ENCODE assay signal across 12 mouse cellular contexts in the genomic region with DNA sequence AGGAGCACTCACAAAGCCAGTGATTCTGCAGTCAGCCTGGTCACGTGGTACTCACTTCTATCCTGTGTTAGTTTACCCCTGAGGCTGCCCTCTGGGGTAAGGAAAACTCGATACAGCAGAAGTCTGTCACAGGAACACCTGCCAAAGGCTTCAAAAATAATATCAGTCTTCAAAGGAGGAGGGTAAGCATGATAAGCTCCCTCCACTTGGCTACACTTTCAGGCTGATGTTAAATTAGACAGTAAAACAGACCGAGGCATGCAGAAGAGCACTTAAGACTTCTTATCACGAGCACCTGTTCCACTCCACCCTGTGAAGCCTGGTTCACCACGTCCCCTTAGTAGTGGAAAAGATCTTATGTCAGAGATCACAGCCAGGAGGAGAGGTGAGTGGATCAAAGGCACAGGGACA.
A peak's percentile ranks its signal among the peaks of the same experiment; 100 is the strongest.
DNase-seq lines count a peak whose midpoint lies in the region; ATAC-seq and TF ChIP-seq lines count a peak whose summit lies in the region.
"Had no signal": no experiment of that assay in that cellular context is flagged by ENCODE, and none has a peak within 500 bp of the region (broad histone marks: within the 10 kb centered on the region; RNA-seq: fewer than 3 reads in every experiment).

No protein-coding gene starts in this region.

- H3K4me3 ChIP-seq in embryonic facial prominence, embryonic 12.5 days = no peak overlapping the region
- H3K4me3 ChIP-seq in embryonic facial prominence, embryonic 10.5 days = no peak overlapping the region
- H3K4me3 ChIP-seq in lung, embryonic 14.5 days (ENCODE audit: low read depth, low read length) = no peak overlapping the region
- H3K4me3 ChIP-seq: midbrain, embryonic 12.5 days; neural tube, embryonic 15.5 days had no signal

- H3K9ac ChIP-seq in embryonic facial prominence, embryonic 12.5 days = no peak overlapping the region
- H3K9ac ChIP-seq in lung, embryonic 14.5 days = no peak overlapping the region
- H3K9ac ChIP-seq: midbrain, embryonic 12.5 days; neural tube, embryonic 15.5 days had no signal

- no peaks in the 10 kb centered on the region for H3K27me3 ChIP-seq in embryonic facial prominence, embryonic 12.5 days
- H3K27me3 ChIP-seq in embryonic facial prominence, embryonic 10.5 days (replicated peaks; ENCODE audit: low read depth, poor library complexity, severe bottlenecking) = no peaks in the 10 kb centered on the region
- H3K27me3 ChIP-seq in lung, embryonic 14.5 days (ENCODE audit: insufficient read depth, low read length) = no peaks in the 10 kb centered on the region
- H3K27me3 ChIP-seq: midbrain, embryonic 12.5 days; neural tube, embryonic 15.5 days had no signal

- ATAC-seq in embryonic facial prominence, embryonic 12.5 days (ENCODE audit: insufficient number of reproducible peaks, insufficient read depth, low FRiP score, low TSS enrichment) = 0 out of 2 replicates have a peak, but pooled peaks have one; percentile 9
- peak; percentile 66; the same call in 1 of the 2 replicates for ATAC-seq in lung, embryonic 14.5 days (ENCODE audit: insufficient read depth)
- ATAC-seq in inflammation-experienced regulatory T-cells, adult 6 months = peak; percentile 9
- ATAC-seq: forebrain, embryonic 16.5 days had no signal

- WGBS in embryonic facial prominence, embryonic 12.5 days = 46% methylated on average over 5 of the region's 5 CpGs
- WGBS in embryonic facial prominence, embryonic 10.5 days = 58% methylated on average over 5 of the region's 5 CpGs
- WGBS in lung, embryonic 14.5 days = 29% methylated on average over 5 of the region's 5 CpGs

- no peaks in the 10 kb centered on the region for H3K9me3 ChIP-seq in embryonic facial prominence, embryonic 12.5 days
- no peaks in the 10 kb centered on the region for H3K9me3 ChIP-seq in embryonic facial prominence, embryonic 10.5 days
- H3K9me3 ChIP-seq in lung, embryonic 14.5 days (ENCODE audit: low read depth, low read length) = no peaks in the 10 kb centered on the region
- H3K9me3 ChIP-seq: midbrain, embryonic 12.5 days; neural tube, embryonic 15.5 days had no signal

- no peak overlapping the region; the same call in 1 of the 2 replicates for H3K27ac ChIP-seq in embryonic facial prominence, embryonic 12.5 days
- H3K27ac ChIP-seq in embryonic facial prominence, embryonic 10.5 days (replicated peaks) = no peak overlapping the region
- no peak overlapping the region for H3K27ac ChIP-seq in lung, embryonic 14.5 days (ENCODE audit: low read depth)
- H3K27ac ChIP-seq: midbrain, embryonic 12.5 days; neural tube, embryonic 15.5 days had no signal

- no peak for TF ChIP-seq CTCF in lung, embryonic 14.5 days (IDR thresholded peaks at IDR 0.05; ENCODE audit: low read depth)

- no peak overlapping the region for H3K4me2 ChIP-seq in embryonic facial prominence, embryonic 12.5 days (replicated peaks)
- no peak overlapping the region for H3K4me2 ChIP-seq in lung, embryonic 14.5 days
- H3K4me2 ChIP-seq: midbrain, embryonic 12.5 days; neural tube, embryonic 15.5 days had no signal

- no peaks in the 10 kb centered on the region for H3K36me3 ChIP-seq in embryonic facial prominence, embryonic 12.5 days
- no peaks in the 10 kb centered on the region for H3K36me3 ChIP-seq in embryonic facial prominence, embryonic 10.5 days (replicated peaks)
- no peaks in the 10 kb centered on the region for H3K36me3 ChIP-seq in lung, embryonic 14.5 days (ENCODE audit: insufficient read depth)
- H3K36me3 ChIP-seq: midbrain, embryonic 12.5 days; neural tube, embryonic 15.5 days had no signal

- H3K4me1 ChIP-seq in embryonic facial prominence, embryonic 12.5 days = peaks cover 34% of the 10 kb centered on the region
- peaks cover 65% of the 10 kb centered on the region for H3K4me1 ChIP-seq in embryonic facial prominence, embryonic 10.5 days
- H3K4me1 ChIP-seq in lung, embryonic 14.5 days (ENCODE audit: insufficient read depth) = peaks cover 14% of the 10 kb centered on the region

- no peak for DNase-seq in embryonic facial prominence, embryonic 10.5 days (ENCODE audit: low spot score)
- DNase-seq in lung, embryonic 14.5 days = peak; percentile 17
- DNase-seq in lung, postnatal 10 days = no peak
- DNase-seq in lung, postnatal 36 days = peak; percentile 54
- DNase-seq in urinary bladder, adult 18-20 months (ENCODE audit: low spot score in 2 of 2) = no peak
- no peak for DNase-seq in adipocyte (ENCODE audit: low spot score)
- DNase-seq: right cerebral cortex, postnatal 14 days had no signal

Comparison
In these comparisons a context has a peak if more than half of its experiments do, and no peak if none do; other contexts are left out.
1. DNase-seq: peak in lung, embryonic 14.5 days (single experiment) and lung, postnatal 36 days (single experiment); none in embryonic facial prominence, embryonic 10.5 days (single experiment), lung, postnatal 10 days (single experiment), urinary bladder, adult 18-20 months (0 of 2) and adipocyte (single experiment).
2. ATAC-seq: peak in every context shown above with its lines; median percentile 66 in lung, embryonic 14.5 days; 9 in embryonic facial prominence, embryonic 12.5 days; 9 in inflammation-experienced regulatory T-cells, adult 6 months.